Mouse (Mus musculus) adrenal gland, adult 2 months (tissue): ENCODE measurements around the gene Abcc1. TPM values are rescaled to one million over a fixed set of nuclear protein-coding genes. Genes with fewer than 3 reads are reported as not detected.

Experiments used
- DNase-seq: peaks from one replicate; pipeline ENCODE4 v3.0.0; 2021
- polyA plus RNA-seq: library from polyadenylated mRNA; depleted of rRNA; stranded (reverse); fragments of >200 nt; gene quantifications from 2 replicates; pipeline ENCODE4 v1.2.3, GENCODE M21; 2012
- total RNA-seq, 2 experiments: library from RNA; stranded (reverse); gene quantifications; 2 replicates each; pipeline ENCODE4 v1.2.3; 2021

The Abcc1 gene
- total and polyA plus RNA-seq, 3 experiments = 21.3 to 39.0 (median 28.5) TPM

DNA sequence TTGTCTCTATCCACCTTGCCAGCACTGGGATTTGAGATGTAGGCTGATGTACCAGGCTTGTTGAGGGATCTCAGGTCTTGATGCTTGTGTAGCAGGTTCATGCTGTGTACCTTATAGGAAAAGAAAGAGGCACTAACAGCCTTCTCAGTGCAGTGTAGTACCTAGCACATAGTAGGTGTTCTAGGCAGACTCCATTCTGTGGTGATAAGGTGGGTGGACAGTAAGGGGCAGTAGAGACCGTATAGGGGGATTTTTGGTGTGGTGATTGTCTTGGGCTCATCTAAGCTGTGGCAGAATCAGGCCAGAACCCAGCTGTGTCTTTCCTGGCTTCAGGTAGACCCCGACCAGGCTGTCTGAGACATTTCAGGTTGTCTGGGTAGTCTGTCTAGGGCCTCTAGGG lies 15.0 kb downstream of the Abcc1 start:
- DNase-seq = no peak

DNA sequence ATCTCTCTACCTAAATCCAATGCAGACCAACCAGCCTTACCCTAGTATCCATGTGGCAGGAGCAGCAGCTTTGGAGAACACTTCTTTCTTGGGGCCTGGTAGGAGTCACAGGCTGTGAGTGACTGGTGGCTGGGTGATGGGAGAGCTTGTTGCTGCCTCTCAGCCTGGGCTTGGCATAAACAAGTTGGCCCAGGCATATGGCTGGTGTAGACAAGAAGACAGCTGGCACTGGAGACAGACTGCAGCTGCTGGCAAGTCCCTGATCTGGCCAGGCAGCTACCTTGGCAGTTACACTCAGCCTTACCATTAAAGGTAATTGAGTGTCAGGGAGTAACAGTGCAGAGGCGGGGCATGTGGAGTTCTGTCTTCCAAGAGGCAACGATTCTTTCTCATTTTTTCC lies 16.0 kb downstream of the Abcc1 start:
- peak; percentile 41 for DNase-seq

DNA sequence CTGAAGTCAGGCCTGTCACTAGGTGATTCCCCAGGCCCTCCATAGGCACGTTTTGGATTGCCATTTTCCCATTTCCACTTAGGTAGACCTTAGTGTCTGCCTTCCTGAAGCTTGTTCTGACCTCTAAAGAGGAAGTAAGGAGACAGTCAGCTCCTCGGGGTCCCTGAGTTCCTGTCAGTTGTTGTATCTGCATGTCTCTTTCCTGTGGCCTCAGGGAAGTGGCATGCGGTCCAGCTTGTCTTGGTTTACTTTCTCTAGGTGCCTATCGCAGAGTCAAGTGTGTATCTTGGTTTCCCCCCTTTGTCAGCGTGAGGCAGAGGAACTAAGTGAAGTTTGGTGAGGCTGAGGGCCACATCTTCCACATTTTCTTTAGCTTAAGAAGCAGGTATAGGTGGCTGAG lies 17.3 kb downstream of the Abcc1 start:
- DNase-seq = no peak

DNA sequence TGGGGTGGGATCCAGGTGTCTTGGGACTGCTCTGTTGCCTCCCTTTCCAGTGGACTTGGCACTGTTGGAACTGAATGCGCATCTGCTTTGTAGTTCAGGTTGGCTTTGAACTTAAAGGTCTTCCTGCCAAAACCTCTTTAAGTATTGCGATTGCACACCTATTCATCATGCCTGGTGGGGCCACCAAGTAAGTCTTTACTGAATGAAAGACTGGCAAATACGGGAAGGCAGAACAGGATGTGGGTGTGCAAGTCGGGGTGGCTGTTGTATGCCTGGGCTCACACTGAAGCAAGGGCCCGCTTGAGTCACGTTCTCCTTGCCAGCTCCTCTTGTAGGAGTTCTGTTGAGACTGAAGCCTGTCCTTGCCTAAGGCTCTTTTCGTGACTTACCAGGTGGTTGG lies 18.5 kb downstream of the Abcc1 start:
- DNase-seq = no peak

DNA sequence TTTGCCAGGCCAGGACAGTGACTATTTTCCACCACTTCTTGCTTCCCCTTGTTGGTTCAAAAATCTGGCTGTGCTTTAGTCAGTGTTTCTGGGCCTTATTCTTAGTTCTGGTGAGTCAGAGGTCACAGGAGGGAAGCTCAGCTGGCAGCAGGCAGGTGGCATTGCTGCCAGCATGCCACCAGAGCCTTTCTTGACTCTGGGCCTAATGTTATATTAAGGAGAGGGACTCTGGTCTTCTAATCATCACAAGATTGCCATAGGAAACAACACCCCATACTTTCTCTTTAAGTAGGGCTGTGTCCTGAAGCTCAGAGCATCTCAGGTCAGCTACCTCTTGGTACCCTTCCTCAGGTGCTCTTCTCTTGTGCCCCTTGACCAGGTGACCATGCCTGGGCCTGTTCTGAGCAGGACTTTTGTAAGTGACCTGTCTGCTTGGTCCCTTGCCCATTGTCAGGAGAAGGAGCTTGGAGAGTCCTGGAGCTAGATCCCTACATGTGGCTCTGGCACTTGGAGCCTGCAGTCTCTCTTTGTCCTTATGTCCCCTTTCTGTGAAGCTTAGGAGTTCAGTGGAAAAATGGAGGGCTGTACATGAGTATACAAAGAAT lies 19.8 kb downstream of the Abcc1 start:
- DNase-seq = peak; percentile 66

DNA sequence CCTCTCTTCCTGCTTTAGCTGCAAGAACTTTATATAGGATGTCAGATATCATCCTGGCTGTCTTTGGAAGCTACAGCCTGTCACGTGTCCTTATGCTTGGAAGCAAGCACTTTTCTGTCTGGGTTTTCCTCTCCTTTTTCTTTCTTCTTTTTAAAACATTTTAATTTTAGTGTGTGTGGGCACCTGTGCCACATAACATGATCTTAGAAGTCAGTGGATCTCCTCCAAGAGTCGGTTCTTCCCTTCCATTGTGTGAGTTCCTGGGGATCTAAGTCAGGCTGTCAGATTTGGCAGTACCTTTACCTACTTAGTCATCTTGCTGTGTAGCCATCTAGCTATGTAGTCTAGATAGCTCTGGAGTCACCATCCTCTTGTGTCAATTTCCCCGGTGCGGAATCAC lies 37.9 kb downstream of the Abcc1 start:
- no peak for DNase-seq

DNA sequence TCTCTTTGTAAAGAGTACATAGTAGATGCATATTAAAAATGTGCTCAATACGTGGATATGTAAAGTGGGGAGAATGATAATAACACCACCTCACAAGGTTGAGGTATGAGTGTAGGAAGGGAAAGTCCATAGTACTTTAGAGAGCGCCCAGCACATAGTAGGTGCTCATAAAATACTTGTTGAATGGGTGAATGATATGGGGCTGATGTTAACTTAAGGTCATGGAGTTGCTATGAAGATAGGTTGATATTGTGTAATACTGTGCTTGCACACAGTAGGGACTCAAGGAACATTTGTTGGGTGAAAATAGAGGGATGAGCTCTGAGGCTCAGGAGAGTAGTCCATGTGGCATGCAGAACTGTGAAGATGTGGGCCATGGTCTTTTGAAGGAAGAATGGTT lies 42.1 kb downstream of the Abcc1 start:
- DNase-seq = no peak

DNA sequence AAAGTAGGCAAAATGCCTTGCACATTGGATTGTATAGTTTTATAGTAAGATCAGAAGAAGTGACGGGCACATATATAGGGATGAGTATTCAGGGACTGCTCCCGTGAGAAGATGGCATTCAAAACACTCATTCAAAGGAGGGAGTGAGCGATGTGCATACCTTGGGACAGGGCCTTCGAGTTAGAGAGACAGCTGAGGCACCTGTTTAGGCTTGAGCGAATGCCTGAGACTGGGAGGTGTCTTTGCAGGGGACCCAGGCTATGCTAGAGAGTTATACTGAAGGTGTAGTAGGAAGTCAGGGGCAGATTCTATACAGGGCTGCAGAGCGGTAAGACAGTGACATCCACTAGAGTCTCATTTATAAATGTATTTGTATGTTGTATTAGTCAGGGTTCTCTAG lies 44.3 kb downstream of the Abcc1 start:
- no peak for DNase-seq

DNA sequence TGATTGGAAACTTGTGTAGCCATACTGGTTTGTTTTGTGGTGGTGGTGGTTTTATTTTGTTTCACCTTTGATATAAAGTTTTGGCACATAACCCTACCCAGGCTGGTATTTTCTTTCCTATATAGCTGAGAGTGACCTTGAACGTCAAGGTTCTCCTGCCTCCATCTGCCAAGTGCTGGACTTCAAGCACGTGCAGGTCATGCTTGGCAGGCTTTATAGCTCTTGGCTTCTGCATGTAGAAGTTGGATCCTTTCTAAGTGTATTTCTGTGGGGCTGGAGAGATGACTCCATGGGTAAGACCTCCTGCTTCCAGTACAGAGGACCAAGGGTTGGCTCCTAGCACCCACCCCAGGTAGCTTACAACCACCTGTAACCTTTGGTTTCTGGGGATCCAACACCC lies 47.8 kb downstream of the Abcc1 start:
- no peak for DNase-seq

DNA sequence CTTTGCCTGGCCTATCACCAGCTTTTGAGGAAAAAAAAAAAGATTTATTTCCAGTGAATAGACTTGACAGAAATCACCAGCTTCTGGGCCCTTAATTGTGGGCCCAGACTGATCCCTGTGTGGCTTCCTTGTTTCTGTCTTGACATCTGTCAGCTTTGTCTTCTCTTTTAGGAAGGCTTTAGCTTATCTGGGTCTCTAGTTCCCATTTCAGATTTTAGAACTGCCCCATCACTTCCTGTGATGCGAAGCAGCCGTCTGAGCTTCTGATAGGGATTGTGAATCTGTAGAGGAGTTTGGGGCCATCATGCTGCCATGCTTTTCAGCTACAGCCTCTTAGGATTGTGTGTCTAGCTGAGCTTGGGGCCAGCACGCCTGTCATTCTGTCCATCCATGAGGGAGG lies 48.4 kb downstream of the Abcc1 start:
- DNase-seq = no peak

DNA sequence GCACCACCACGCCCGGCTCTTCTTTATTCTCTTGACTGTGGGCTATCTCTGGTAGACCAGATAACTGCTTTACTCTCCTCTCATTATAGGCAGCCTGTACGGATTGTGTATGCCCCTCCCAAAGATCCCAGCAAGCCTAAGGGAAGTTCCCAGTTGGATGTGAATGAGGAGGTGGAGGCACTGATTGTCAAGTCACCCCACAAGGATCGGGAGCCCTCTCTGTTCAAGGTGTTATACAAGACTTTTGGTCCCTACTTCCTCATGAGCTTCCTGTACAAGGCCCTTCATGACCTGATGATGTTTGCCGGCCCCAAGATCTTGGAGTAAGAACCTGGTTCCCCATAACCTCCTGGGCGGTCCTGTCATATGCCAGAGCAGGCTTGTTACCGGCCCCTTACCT lies 49.3 kb downstream of the Abcc1 start:
- DNase-seq = no peak

DNA sequence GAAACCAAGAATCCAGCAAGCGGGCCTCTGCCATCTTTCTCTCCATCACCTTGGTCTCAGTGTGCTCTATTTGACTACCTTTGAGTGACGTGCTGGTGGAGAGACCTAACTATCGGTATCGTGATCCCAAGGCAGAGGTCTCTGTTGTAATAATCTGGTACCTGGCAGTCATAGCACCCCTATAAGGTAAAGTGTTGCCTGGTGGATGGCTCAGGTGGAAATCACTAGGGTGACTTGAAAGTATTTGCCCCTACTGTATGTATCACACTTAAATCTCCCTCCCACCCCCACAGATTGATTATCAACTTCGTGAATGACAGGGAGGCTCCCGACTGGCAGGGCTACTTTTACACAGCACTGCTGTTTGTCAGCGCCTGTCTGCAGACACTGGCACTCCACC lies 49.8 kb downstream of the Abcc1 start:
- DNase-seq = no peak

DNA sequence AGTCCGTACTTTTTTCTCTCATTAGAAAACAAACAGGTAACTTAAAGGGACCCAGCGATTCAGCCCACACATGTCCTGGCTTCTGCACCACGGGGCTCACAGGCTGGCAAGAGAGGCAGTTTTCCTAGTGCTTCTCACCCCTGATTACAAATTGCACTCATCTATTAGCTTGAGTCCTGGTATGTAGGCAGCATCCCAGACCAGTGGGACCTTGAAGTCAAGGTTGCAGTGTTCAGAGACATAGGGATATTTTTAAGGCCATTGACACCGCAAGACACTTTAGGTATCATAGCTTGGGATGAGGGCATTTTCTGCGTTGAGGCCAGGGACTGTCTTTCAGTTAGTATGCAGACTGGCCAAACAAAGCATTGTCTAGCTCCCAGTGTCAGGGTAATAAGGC lies 51.2 kb downstream of the Abcc1 start:
- DNase-seq = no peak

DNA sequence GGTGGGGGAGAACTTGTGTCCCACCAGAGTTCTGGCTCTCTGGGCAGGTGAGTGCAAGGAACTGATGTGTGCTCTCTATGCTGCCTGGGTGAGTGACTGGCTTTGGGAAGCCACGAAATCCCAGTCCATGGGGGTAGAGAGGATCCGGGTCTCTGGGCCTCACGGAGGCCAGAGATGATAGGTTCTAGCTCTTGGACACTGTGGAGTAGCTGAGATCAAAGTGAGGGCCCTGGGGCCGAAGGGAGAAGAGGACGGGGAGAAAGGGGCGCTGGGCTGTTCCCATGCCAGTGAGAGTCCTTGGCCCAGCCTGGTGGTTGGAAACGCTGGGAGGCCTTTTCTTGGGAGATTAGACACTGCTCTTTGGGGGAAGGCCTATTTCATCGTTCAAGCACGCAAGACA lies 53.8 kb downstream of the Abcc1 start:
- DNase-seq = no peak

DNA sequence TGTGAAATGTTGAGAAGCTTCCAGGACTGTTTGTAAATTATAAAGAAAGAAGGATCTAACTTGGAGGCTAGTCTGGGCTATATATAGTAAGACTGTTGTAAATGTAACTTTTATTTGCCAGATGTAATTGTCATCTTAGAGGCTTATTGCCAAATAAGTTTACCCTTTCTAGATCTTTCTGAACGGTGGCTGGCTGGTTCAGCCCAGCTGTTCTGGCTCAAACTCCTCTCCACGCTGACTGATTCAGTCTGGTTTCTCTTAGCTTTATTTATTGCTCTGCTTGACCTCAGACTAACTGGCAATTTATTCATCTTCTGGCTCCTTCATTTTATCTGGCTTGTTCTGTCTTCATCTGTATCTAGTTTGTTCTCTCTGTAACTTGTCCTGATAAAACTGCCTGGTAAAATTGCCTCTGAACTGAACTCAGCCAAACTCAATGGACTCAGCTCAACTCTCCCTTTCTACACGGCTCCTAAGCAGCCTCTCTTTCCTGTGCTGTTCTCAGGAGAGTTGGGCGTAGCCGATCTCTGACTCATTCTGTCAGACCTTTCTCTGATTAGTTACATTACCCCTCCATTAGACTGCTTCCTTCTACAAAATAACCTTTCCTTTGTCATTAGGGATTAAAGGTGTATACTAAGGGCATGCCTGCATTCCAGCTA lies 55.7 kb downstream of the Abcc1 start:
- no peak for DNase-seq

DNA sequence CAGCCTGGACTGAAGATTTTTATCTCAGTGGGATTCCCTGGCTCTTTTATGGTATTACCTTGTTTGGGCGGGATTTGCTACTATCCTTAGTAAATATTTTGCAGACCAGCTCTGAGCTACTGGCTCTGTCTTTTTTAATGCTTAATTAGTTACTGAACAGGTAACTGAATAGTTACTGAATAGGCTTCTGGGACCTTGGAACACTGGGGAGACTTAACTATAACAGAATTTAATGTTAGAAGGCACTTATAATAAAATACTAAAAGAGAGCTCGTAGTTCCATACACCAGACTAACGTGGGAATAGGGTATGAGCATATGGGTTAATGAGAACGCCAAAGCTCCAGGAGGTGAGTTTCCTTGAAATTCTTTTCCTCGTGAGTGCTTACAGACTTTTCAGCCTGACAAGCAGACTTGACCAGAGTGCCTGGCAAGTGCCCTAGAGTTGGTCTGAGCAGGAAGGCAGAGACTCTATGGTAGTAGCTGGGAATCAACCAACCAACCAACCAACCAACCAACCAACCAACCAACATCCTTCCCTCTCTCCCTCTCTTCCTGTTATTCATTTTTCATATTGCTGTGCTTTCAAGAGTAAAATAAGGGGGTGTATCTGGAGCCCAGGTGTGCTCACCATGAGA lies 59.3 kb downstream of the Abcc1 start:
- no peak for DNase-seq

DNA sequence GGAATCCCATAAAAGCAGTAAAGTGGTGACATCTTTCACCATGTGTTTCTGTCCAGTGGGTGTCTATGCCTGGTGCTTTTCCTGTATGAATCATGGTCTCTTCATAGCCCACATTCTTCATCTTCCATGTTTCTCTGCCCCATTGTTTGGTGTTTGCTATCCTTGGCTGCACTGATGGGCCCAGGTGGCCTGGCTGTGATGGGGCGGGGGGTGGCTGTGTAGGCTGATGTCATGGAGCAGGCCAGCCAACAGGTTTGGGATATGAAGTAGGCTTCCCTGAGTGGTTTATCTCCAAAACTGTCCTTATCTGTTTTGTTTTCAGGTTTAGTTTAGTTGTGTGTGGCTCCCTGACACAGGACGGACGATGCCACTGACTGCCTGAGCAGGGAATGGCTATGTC lies 60.7 kb downstream of the Abcc1 start:
- no peak for DNase-seq

DNA sequence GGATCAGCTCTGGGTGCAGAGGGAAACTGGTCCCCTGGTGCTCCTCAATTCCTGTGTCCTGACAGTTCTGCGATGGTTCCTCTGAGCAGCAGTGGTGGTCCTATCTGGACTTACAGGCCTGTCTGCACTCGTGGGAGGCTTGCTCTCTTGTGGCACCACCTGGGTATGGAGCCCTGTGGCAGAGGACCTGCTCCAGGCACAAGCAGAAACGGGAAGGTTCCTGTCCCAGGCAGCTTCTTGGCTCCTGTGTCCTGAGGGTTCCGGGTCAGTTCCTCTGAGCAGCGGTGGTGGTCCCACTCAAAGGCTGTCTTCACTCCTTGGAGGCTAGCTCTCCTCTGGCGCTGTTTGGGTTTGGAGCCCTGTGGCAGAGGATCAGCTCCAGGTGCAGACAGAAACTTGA lies 68.0 kb downstream of the Abcc1 start:
- no peak for DNase-seq

DNA sequence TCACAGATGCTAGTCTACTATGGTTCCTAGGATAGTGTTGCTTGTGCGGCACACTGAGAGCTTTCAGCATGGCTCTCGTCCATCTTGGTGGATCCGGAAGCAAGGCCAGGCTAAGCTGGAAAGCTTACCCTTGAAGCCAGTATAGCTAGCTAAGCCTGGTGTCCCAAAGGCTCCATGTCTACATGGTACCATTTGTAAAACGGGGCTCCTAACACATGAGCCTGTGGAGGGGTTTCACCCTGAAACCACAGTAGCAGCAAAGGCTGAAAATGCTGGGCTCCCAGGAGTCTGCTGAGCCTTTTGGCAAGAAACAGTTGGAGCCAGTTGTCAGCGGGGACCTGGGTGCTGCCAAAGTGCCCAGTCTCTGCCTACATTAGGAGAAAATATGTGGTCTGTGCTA lies 71.6 kb downstream of the Abcc1 start:
- no peak for DNase-seq

DNA sequence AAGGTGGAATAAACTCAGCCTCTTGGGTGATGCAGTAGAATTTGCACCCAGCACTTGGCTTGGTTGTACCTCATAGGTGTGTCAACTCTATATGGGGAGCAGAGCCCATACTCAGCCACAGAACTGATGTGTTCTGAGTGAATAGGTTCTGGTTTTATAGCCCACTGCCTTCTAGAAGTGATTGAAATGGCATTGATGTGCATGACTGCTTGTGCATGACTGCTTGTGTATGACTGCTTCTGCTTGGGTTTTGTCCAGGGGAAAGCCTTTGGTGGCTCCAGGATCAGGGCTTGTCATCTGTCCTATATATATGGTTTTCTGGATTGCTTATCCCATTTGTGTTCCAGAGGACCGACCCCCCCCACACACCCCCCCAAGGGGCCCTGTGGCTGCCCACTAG lies 74.2 kb downstream of the Abcc1 start:
- DNase-seq = no peak

DNA sequence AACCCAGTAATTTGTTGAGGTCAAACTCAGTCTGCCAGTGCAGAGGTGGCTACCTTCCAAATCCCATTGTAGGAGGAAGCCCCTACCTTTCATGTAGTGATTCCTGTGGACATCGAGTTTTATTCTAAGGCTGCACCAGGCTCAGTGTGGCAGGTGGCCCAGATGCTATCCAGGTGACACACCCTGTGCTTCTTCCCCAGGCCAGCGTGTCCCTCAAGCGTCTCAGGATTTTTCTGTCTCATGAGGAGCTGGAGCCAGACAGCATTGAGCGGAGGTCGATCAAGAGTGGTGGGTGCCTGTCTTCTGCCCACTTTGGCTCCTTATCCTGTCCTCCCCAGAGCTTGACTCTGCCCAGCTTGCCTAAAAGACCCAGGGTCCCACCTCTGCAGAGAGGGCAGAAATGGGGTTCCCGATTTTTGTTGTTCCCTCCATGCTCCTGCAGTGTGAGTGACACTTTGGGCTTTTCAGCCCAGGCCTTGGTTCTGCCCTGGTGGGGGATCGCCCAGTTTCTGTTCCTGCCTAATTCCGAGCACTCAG lies 76.2 kb downstream of the Abcc1 start:
- DNase-seq = no peak

DNA sequence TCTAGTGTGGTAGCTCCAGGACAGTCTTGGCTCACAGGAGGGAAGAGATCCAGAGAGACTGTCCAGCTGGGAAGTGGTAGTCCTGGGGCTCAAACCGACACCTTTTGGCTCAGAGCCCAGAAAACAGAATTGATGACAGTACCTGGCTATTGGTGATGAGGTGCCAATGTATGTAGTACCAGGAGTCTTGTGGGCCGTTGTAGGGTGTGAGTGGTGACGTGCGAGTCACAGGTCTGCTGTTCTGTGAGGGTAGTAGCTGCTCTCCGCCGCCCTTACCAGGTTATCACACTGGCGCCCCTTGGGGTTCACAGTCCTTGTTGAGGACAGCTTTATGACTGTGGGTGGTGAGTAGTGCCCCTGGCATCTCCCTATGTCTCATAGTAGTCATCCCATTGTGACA lies 77.2 kb downstream of the Abcc1 start:
- DNase-seq = peak; percentile 28

DNA sequence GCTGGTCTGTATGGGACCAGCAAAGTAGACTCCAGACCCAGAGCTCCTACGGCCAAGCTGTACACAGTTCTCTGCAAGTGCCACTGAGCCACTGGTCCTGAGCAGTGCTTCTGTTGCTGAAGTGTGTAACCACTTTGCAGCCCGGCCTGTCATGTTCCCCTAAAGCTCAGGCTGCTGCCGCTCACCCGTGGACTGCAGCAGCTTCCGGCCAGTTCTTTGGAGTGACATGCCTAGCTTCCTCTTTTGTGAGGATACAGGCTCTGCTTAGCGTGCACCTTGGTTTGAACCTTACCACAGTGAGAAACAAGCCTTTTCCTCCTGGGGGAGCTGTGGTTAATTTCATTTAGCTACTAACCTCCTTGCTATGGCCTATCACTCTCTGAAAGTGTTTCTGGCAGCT lies 77.7 kb downstream of the Abcc1 start:
- no peak for DNase-seq
